Mouse (Mus musculus): Measurements from ENCODE around the gene Actn4.

- TF ChIP-seq POLR2A (IDR thresholded peaks at IDR 0.05; ENCODE audit: borderline replicate concordance, control insufficient read depth, low read depth, low read length) (no peak), CTCF (IDR thresholded peaks at IDR 0.05; ENCODE audit: control insufficient read depth, insufficient read depth, low read length) (no peak)
These were observed 23.1 kb upstream of the Actn4 start for GRCm38 (mm10) chr7:28985207-28985606.
